Mouse (Mus musculus) testis, adult 2 months (tissue): ENCODE data around the gene Palm2. TPM values are rescaled to one million over a fixed set of nuclear protein-coding genes. Genes with fewer than 3 reads are reported as not detected.

Source experiments
- H3K27ac ChIP-seq: fragments of 200-500 bp; 2 replicates; pipeline ENCODE4 v1.5.1; 2012; ENCODE audit warnings: low read depth, low read length; ENCODE audit not compliant: control insufficient read depth, insufficient read depth
- H3K27me3 ChIP-seq: fragments of 200-500 bp; 2 replicates; pipeline ENCODE4 v1.6.1; 2012; ENCODE audit warnings: mild to moderate bottlenecking, low read length, moderate library complexity; ENCODE audit not compliant: control insufficient read depth, insufficient read depth
- H3K36me3 ChIP-seq: fragments of 200-500 bp; 2 replicates; pipeline ENCODE4 v1.6.1; 2012; ENCODE audit warnings: mild to moderate bottlenecking, low read length; ENCODE audit not compliant: control insufficient read depth, insufficient read depth
- H3K4me1 ChIP-seq: fragments of 200-500 bp; 2 replicates; pipeline ENCODE4 v1.6.1; 2012; ENCODE audit warnings: low read length; ENCODE audit not compliant: control insufficient read depth, insufficient read depth
- H3K4me3 ChIP-seq: fragments of 200-500 bp; 2 replicates; pipeline ENCODE4 v1.5.1; 2012; ENCODE audit warnings: low read depth, mild to moderate bottlenecking, low read length, moderate library complexity, mixed read lengths; ENCODE audit not compliant: control insufficient read depth
- CTCF ChIP-seq: fragments of 200-500 bp; IDR thresholded peaks from 2 replicates; pipeline ENCODE4 v1.5.1; 2012; ENCODE audit warnings: low read depth, mild to moderate bottlenecking, inconsistent platforms, low read length, moderate library complexity; ENCODE audit not compliant: control insufficient read depth, insufficient read depth, insufficient replicate concordance
- POLR2A ChIP-seq: fragments of 200-500 bp; IDR thresholded peaks from 2 replicates; pipeline ENCODE4 v1.6.1; 2012; ENCODE audit warnings: low read depth, mild to moderate bottlenecking, inconsistent platforms, low read length, moderate library complexity; ENCODE audit not compliant: control insufficient read depth
- polyA plus RNA-seq: library from polyadenylated mRNA; depleted of rRNA; stranded (reverse); fragments of >200 nt; gene quantifications from 2 replicates; pipeline ENCODE4 v1.2.3, GENCODE M21; 2012

Gene Palm2
- polyA plus RNA-seq, 1 experiment = 0.63 TPM

GRCm38 (mm10) chr4:57694356-57695136 lies 260.5 kb downstream of the Palm2 start:
- no peaks in the 10 kb centered on the region for H3K27me3 ChIP-seq
- no peak overlapping the region for H3K27ac ChIP-seq
- no peaks in the 10 kb centered on the region for H3K36me3 ChIP-seq
- H3K4me1 ChIP-seq = no peaks in the 10 kb centered on the region
- no peak for TF ChIP-seq POLR2A
- no peak for TF ChIP-seq CTCF
- no peak overlapping the region for H3K4me3 ChIP-seq

- no peaks in the 10 kb centered on the region for H3K27me3 ChIP-seq
- no peaks in the 10 kb centered on the region for H3K4me1 ChIP-seq
- no peak overlapping the region for H3K27ac ChIP-seq
- no peak overlapping the region for H3K4me3 ChIP-seq
- no peaks in the 10 kb centered on the region for H3K36me3 ChIP-seq
- no peak for TF ChIP-seq CTCF
- TF ChIP-seq POLR2A = no peak
Measured at GRCm38 (mm10) chr4:57696955-57697354, 262.9 kb downstream of the Palm2 start.

DNA sequence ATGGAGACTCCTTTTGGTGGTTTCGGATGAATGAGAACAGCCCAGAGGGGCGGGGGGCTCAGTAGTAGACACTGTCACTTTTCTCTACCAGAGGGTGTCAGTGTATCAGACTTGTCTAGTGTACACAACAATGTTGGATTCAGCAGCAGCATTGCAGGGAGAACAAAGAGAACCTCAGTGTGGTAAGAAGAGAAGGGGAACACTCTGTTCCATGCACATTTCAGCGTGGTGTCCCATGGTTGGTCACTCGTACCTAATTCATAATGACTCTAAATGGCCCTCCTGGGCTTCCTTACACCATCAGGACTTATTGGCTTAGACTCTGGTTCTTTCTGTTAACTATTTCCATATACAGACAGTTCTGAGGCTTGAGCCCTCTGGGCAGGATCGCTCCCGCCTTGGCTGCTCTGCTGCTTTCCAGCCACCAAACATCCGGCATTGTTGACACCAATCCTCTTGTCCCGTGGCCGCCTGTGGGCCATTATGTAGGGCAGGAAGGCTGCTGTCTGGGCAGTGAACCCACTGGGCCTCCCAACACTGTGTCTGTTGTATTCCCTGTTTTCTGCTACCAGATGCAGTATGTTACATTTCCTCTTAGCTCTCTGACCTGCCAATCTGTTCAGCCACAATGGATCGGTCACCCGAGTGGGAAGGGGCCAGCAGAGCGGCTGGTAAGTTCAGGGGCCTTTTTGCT lies 264.0 kb downstream of the Palm2 start:
- no peak overlapping the region for H3K4me3 ChIP-seq
- no peaks in the 10 kb centered on the region for H3K4me1 ChIP-seq
- no peak overlapping the region for H3K27ac ChIP-seq
- H3K27me3 ChIP-seq = no peaks in the 10 kb centered on the region
- TF ChIP-seq POLR2A (no peak), CTCF (no peak)
- no peaks in the 10 kb centered on the region for H3K36me3 ChIP-seq

DNA sequence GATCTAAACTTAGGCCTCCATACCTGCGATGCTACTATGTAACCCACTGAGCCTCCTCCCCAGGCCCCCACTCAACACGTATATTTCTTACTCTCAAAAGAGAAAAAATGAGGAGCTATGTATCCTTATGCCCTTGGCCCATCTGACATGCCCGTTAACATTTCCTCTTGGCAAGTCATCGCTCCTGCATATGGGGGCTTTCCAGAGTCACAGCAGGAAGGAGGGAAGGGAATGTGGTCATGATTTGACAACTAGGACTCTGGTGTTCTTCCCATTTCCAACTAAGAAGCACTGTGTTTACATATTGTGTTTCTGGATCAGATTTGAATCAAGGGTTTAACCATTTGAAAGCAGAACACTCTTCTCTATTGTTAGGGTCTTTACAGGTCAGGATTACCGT lies 267.5 kb downstream of the Palm2 start:
- TF ChIP-seq POLR2A (no peak), CTCF (no peak)
- no peaks in the 10 kb centered on the region for H3K27me3 ChIP-seq
- no peaks in the 10 kb centered on the region for H3K4me1 ChIP-seq
- H3K36me3 ChIP-seq = no peaks in the 10 kb centered on the region
- H3K4me3 ChIP-seq = no peak overlapping the region
- no peak overlapping the region for H3K27ac ChIP-seq

GRCm38 (mm10) chr4:57703574-57704470 lies 269.8 kb downstream of the Palm2 start:
- H3K4me3 ChIP-seq = no peak overlapping the region
- no peak for TF ChIP-seq POLR2A
- TF ChIP-seq CTCF = no peak
- no peaks in the 10 kb centered on the region for H3K36me3 ChIP-seq
- H3K4me1 ChIP-seq = no peaks in the 10 kb centered on the region
- H3K27me3 ChIP-seq = no peaks in the 10 kb centered on the region
- no peak overlapping the region for H3K27ac ChIP-seq

- no peak for TF ChIP-seq CTCF
- no peak for TF ChIP-seq POLR2A
- Histone ChIP-seq H3K4me1 (no peaks in the 10 kb centered on the region), H3K27me3 (no peaks in the 10 kb centered on the region), H3K27ac (no peak overlapping the region), H3K36me3 (no peaks in the 10 kb centered on the region), H3K4me3 (no peak overlapping the region)
Measured at GRCm38 (mm10) chr4:57704575-57704974, 270.5 kb downstream of the Palm2 start.

- Histone ChIP-seq H3K27me3 (no peaks in the 10 kb centered on the region), H3K4me3 (no peak overlapping the region), H3K4me1 (no peaks in the 10 kb centered on the region), H3K27ac (no peak overlapping the region), H3K36me3 (no peaks in the 10 kb centered on the region)
- no peak for TF ChIP-seq CTCF
- TF ChIP-seq POLR2A = no peak
Measured at GRCm38 (mm10) chr4:57715849-57716248, 281.8 kb downstream of the Palm2 start.
